Mouse (Mus musculus) kidney, adult 10 weeks (tissue): ENCODE data around the gene Msgn1. TPM values are rescaled to one million over a fixed set of nuclear protein-coding genes. Genes with fewer than 3 reads are reported as not detected.

Experiments
- polyA plus RNA-seq: library from polyadenylated mRNA; stranded (reverse); fragments of 350-450 nt; fragmentation: Illumina TruSeq; extraction: RNeasy Lipid Tissue Mini Kit (QIAGEN cat#74804); gene quantifications from one replicate; pipeline ENCODE4 v1.2.3, GENCODE M21; 2014; ENCODE audit warnings: low read depth, low replicate concordance

Msgn1 gene
- not detected for polyA plus RNA-seq

DNA sequence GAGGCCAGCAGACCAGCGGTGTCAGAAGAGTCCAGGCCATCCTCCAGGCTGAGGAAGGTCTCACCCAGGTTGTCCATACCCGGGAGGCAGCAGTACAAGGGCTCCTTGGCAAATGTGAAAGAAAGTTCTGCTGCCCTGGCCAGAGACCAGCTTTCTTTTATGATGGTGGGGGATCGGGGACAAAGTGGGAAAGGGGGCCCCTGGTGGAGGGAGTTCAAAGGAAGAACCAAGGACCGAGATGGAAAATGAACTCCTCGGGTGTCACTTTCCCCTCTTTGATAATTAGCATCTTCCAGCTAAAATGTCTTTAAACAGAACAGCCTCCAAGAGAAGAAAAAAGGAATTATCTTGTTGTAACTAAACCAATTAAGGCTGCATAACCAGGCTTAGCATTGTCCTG is at the start of gene Msgn1:
Msgn1 (minus strand) TSS at position 101 of the 400 bp plus-strand sequence.

Other genes starting within 250 kb of the Msgn1 start
- 2.9 TPM for gene Kcns3, start 57.9 kb downstream of the Msgn1 start, polyA plus RNA-seq
- 2.4 TPM for gene Gen1, start 56.8 kb upstream of the Msgn1 start, polyA plus RNA-seq
- 62.9 TPM for gene Smc6, start 56.9 kb upstream of the Msgn1 start, polyA plus RNA-seq
- gene Vsnl1, start 227.6 kb upstream of the Msgn1 start, polyA plus RNA-seq, result 0.24 TPM
- 0.53 TPM for gene Rad51ap2, start 247.1 kb upstream of the Msgn1 start, polyA plus RNA-seq